Mouse (Mus musculus) thymus, adult 2 months (tissue): ENCODE measurements around the gene Surf1.

Source experiments
- CTCF ChIP-seq: fragments of 200-500 bp; IDR thresholded peaks from 2 replicates; pipeline ENCODE4 v1.5.1; 2012; ENCODE audit warnings: mild to moderate bottlenecking, control low read depth, low read length, moderate library complexity, borderline replicate concordance; ENCODE audit not compliant: control insufficient read depth, poor library complexity, insufficient read depth; ENCODE audit errors: extremely low read depth
- POLR2A ChIP-seq: fragments of 200-500 bp; IDR thresholded peaks from 2 replicates; pipeline ENCODE4 v1.6.1; 2012; ENCODE audit warnings: mild to moderate bottlenecking, low read length, control low read depth, moderate library complexity; ENCODE audit not compliant: control insufficient read depth, poor library complexity, insufficient read depth; ENCODE audit errors: extremely low read depth

DNA sequence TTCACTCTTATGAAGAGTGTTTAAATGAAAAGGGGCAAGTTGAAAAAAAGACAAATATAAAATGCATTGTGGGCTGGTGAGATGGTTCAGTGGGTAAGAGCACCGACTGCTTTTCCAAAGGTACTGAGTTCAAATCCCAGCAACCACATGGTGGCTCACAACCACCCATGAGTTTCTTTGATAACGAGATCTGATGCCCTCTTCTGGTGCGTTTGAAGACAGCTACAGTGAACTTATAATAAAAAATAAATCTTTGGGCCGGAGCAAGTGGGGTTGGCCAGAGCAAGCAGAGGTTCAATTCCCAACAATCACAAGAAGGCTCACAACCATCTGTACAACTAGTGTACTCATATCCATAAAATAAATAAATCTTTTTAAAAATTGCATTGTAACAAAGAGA lies 20.4 kb downstream of the Surf1 start:
- TF ChIP-seq POLR2A (no peak), CTCF (no peak)
